Mouse (Mus musculus): ENCODE results near the gene Lelp1. TPM values are rescaled to one million over a fixed set of nuclear protein-coding genes. Genes with fewer than 3 reads are reported as not detected.

Lelp1 gene
- total RNA-seq (2021), result not detected
- long read RNA-seq, experiment 1, result 0 reads
- long read RNA-seq, experiment 2, result 0 reads

GRCm38 (mm10) chr3:92142644-92143043 lies at the start of gene Lelp1:
TSS of gene Lelp1 (minus strand) at chr3:92142744.
- DNase-seq, result no peak

GRCm38 (mm10) chr3:92176880-92177279 lies 34.3 kb upstream of the Lelp1 start:
- no peak for DNase-seq

GRCm38 (mm10) chr3:92169847-92170246 lies 27.3 kb upstream of the Lelp1 start:
- DNase-seq, result no peak

- DNase-seq, result peak; percentile 56 to 62
Measured at GRCm38 (mm10) chr3:92153322-92153721, 10.8 kb upstream of the Lelp1 start.

GRCm38 (mm10) chr3:92150631-92151277 lies 8.2 kb upstream of the Lelp1 start:
- DNase-seq, result peak; percentile 41 to 45

GRCm38 (mm10) chr3:92147913-92148312 lies 5.4 kb upstream of the Lelp1 start:
- no peak for DNase-seq

GRCm38 (mm10) chr3:92147420-92147819 lies 4.9 kb upstream of the Lelp1 start:
- DNase-seq, result peak in 1 of 2 experiments; percentile 11

- DNase-seq, result no peak
Measured at GRCm38 (mm10) chr3:92123847-92124246, 18.7 kb downstream of the Lelp1 start, which contains the start of gene Prr9. TSS of gene Prr9 (minus strand) at chr3:92123947.

- peak; percentile 60 to 70 for DNase-seq
Measured at GRCm38 (mm10) chr3:92120902-92121301, 21.6 kb downstream of the Lelp1 start.

GRCm38 (mm10) chr3:92117930-92118329 lies 24.6 kb downstream of the Lelp1 start:
- peak in 1 of 2 experiments; percentile 15 for DNase-seq

- no peak for DNase-seq
Measured at GRCm38 (mm10) chr3:92111526-92111925, 31.0 kb downstream of the Lelp1 start.

GRCm38 (mm10) chr3:92110790-92111189 lies 31.8 kb downstream of the Lelp1 start:
- DNase-seq, result no peak

GRCm38 (mm10) chr3:92106582-92106981 lies 36.0 kb downstream of the Lelp1 start:
- DNase-seq, result peak; percentile 44 to 64

Other genes with a start within 250 kb of the Lelp1 start
- gene Pglyrp3, start 128.2 kb downstream of the Lelp1 start, total RNA-seq (2021), result not detected
- gene Lor, start 59.6 kb downstream of the Lelp1 start, total RNA-seq (2021), result under 1 TPM; 0.26 TPM
- gene Prr9, start 18.8 kb downstream of the Lelp1 start, total RNA-seq (2021), result not detected
- not detected for gene Sprr2a1, start 73.1 kb upstream of the Lelp1 start, total RNA-seq (2021)
- not detected for gene Sprr2a2, start 73.2 kb upstream of the Lelp1 start, total RNA-seq (2021)
- gene Sprr2a3, start 142.7 kb upstream of the Lelp1 start, total RNA-seq (2021), result not detected
- gene Sprr2b, start 173.9 kb upstream of the Lelp1 start, total RNA-seq (2021), result not detected
- gene Sprr2d, start 196.4 kb upstream of the Lelp1 start, total RNA-seq (2021), result not detected
- gene Sprr2e, start 209.4 kb upstream of the Lelp1 start, total RNA-seq (2021), result not detected
- not detected for gene Sprr2f, start 222.4 kb upstream of the Lelp1 start, total RNA-seq (2021)
- not detected for gene Sprr2h, start 242.9 kb upstream of the Lelp1 start, total RNA-seq (2021)

Data from adrenal gland, postnatal 36 days (tissue).